Mouse (Mus musculus): Measurements from ENCODE around the gene Chrnb1. TPM values are rescaled to one million over a fixed set of nuclear protein-coding genes. Genes with fewer than 3 reads are reported as not detected.

The Chrnb1 gene
- polyA plus RNA-seq, 1 experiment from 2014 or later = 1.5 TPM

DNA sequence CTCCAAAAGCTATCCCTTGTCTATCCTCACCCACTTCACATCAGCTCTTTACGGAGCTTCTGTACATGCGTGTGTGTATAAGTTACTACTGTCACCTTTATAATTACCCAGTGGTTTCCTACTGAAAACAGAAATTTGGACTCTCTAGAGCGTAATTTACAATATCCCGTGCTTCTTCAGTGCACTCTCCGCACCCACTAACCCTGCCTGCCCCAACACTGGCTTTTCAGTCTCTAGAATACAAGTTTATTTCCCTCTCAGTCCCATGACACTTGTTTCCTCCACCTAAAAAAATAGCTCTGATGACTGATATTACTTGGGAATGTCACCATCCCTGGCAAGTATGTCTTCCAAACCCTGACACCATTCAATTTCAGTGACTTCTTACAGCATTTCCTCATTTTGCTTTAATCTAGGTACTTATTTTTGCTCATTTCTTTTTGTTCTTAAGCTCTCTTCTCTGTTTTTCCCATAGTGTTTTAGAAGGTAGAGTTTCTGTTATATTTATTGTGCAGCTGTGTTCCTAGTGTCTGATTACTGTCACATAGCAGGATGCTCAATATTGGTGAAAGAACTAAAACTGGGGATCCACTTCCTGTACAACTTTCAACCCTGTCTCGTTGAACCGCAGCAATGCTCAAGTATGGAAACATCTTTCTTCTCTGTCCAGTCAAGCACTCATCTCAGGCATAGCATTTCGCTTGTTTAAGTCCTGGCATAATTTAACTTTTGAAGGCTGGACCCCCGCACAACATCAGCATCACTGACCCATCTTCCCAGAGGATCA is 38.2 kb downstream of the Chrnb1 start:
- Histone ChIP-seq H3K9me3 (replicated peaks) (no peaks in the 10 kb centered on the region), H3K36me3 (ENCODE audit: poor library complexity, severe bottlenecking) (no peaks in the 10 kb centered on the region), H3K27ac (peak overlapping the region; percentile 97), H3K4me3 (peak overlapping the region; percentile 58), H3K4me1 (peaks cover 64% of the 10 kb centered on the region), H3K9ac (peak overlapping the region; percentile 87), H3K27me3 (no peaks in the 10 kb centered on the region), H3K4me2 (peak overlapping the region; percentile 71)
- no peak for ATAC-seq
- WGBS = 46% methylated on average over 9 of the region's 9 CpGs

DNA sequence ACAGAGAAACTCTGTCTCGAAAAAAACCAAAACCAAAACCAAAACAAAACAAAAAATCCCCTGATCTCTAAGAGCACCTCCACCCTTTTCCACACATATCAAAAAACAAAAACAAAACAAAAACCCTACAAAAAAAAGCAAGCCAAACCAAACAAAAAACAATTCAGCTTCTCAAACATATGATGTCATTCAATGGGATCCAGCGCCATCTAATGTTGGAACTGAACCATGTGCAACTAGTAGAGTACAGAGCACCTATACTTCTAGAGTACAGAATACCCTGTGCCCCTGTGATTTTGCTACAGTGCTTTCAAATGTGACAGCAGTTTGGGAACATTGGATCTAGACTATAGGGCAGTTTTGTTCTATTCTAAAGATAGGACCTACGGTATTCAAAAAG is 41.0 kb downstream of the Chrnb1 start:
- Histone ChIP-seq H3K36me3 (ENCODE audit: poor library complexity, severe bottlenecking) (no peaks in the 10 kb centered on the region), H3K4me3 (peak overlapping the region; percentile 13; the same call in 1 of the 2 replicates), H3K9me3 (replicated peaks) (no peaks in the 10 kb centered on the region), H3K4me1 (peaks cover 62% of the 10 kb centered on the region), H3K9ac (0 out of 2 replicates have a peak overlapping the region, but pooled peaks have one; percentile 26), H3K27ac (no peak overlapping the region), H3K4me2 (peak overlapping the region; percentile 71), H3K27me3 (no peaks in the 10 kb centered on the region)
- no peak for ATAC-seq
- 54% methylated on average over 3 of the region's 3 CpGs for WGBS

DNA sequence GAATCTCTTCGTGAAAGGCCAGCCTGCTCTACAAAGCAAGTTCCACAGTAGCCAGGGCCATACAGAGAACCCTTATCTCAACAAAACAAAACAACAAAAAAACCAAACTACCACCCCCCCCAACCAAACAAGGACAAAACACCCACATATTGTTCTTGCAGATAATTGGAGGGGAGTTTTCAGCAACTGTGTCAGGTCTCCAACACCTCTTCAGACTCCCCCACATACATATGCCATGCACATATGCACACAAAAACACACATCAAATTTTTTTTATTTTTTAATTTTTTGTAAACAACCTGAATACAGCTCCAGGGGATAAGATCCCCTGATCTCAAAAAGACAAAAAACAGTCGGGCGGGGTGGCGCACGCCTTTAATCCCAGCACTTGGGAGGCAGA is 41.5 kb downstream of the Chrnb1 start:
- Histone ChIP-seq H3K9me3 (replicated peaks) (no peaks in the 10 kb centered on the region), H3K27ac (no peak overlapping the region), H3K4me1 (peaks cover 59% of the 10 kb centered on the region), H3K9ac (no peak overlapping the region), H3K4me2 (peak overlapping the region; percentile 71), H3K4me3 (no peak overlapping the region), H3K36me3 (ENCODE audit: poor library complexity, severe bottlenecking) (no peaks in the 10 kb centered on the region), H3K27me3 (no peaks in the 10 kb centered on the region)
- WGBS = 87% methylated on average over 5 of the region's 5 CpGs
- no peak for ATAC-seq

DNA sequence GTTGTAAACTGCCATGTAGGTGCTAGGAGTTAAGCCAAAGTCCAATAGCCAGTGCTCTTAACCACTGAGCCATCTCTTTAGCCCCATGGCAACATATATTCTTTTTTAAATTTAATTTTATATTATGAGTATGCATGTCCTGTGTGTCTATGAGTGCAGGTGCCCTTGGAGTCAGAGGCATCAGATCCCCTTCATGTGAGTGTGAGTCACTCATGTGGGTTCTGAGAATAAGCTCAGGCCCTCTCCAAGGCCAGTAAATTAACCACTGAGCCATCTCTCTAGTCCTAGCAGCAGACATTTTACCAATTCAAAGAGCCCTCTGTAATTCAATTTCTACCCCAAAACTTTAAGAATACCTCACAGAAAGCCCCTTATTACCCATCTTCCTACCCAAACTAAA is 43.1 kb downstream of the Chrnb1 start:
- Histone ChIP-seq H3K9me3 (replicated peaks) (no peaks in the 10 kb centered on the region), H3K36me3 (ENCODE audit: poor library complexity, severe bottlenecking) (peaks cover 5% of the 10 kb centered on the region; the same call in 1 of the 2 replicates), H3K27me3 (no peaks in the 10 kb centered on the region), H3K27ac (no peak overlapping the region), H3K9ac (0 out of 2 replicates have a peak overlapping the region, but pooled peaks have one; percentile 10), H3K4me2 (peak overlapping the region; percentile 7; the same call in 1 of the 2 replicates), H3K4me3 (no peak overlapping the region), H3K4me1 (peaks cover 59% of the 10 kb centered on the region)
- no peak for ATAC-seq

DNA sequence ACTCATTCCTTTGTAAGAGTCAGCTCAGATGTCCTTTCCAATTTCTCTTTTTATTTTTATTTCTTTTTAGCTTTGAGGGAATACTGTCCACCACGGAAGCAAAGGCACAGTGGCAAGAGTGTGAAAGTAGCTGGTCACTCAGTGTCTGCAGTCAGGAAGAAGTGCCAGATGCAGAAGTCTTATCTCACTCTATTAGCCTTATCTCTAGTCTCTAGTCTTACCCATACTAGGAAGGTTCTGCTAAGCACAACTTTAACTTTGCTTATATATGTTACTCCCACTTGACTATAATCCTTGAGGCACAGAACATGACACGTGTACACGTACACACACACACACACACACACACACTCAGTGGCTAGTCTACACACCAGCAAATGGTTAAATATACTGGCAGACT is 44.1 kb downstream of the Chrnb1 start:
- H3K27ac ChIP-seq = no peak overlapping the region
- no peaks in the 10 kb centered on the region for H3K27me3 ChIP-seq
- peaks cover 14% of the 10 kb centered on the region for H3K36me3 ChIP-seq (ENCODE audit: poor library complexity, severe bottlenecking)
- no peaks in the 10 kb centered on the region for H3K9me3 ChIP-seq (replicated peaks)
- ATAC-seq = no peak
- WGBS = 88% methylated on average over 3 of the region's 3 CpGs
- no peak overlapping the region for H3K4me3 ChIP-seq
- H3K9ac ChIP-seq = no peak overlapping the region
- no peak overlapping the region for H3K4me2 ChIP-seq
- H3K4me1 ChIP-seq = peaks cover 48% of the 10 kb centered on the region

Other genes starting within 250 kb of the Chrnb1 start
- 1.7 and 2.0 TPM in 2 replicates for gene Dnah2, start 246.8 kb downstream of the Chrnb1 start, polyA plus RNA-seq (2015; fragmentation: Nextera tagmentation; extraction: Ambion mirVana)
- gene Efnb3, start 235.7 kb downstream of the Chrnb1 start, polyA plus RNA-seq (2015; fragmentation: Nextera tagmentation; extraction: Ambion mirVana) = 63.1 and 72.0 TPM in 2 replicates
- 32.0 and 35.1 TPM in 2 replicates for gene Wrap53, start 215.7 kb downstream of the Chrnb1 start, polyA plus RNA-seq (2015; fragmentation: Nextera tagmentation; extraction: Ambion mirVana)
- gene Trp53, start 215.6 kb downstream of the Chrnb1 start, polyA plus RNA-seq (2015; fragmentation: Nextera tagmentation; extraction: Ambion mirVana) = 119 and 129 TPM in 2 replicates
- 12.7 and 14.0 TPM in 2 replicates for gene Atp1b2, start 190.0 kb downstream of the Chrnb1 start, polyA plus RNA-seq (2015; fragmentation: Nextera tagmentation; extraction: Ambion mirVana)
- not detected in 2 replicates for gene Shbg, start 178.0 kb downstream of the Chrnb1 start, polyA plus RNA-seq (2015; fragmentation: Nextera tagmentation; extraction: Ambion mirVana)
- gene Sat2, start 173.9 kb downstream of the Chrnb1 start, polyA plus RNA-seq (2015; fragmentation: Nextera tagmentation; extraction: Ambion mirVana) = 20.6 and 22.7 TPM in 2 replicates
- gene Fxr2, start 163.0 kb downstream of the Chrnb1 start, polyA plus RNA-seq (2015; fragmentation: Nextera tagmentation; extraction: Ambion mirVana) = 38.7 and 42.2 TPM in 2 replicates
- gene Sox15, start 140.6 kb downstream of the Chrnb1 start, polyA plus RNA-seq (2015; fragmentation: Nextera tagmentation; extraction: Ambion mirVana) = not detected in 2 replicates
- gene Mpdu1, start 133.3 kb downstream of the Chrnb1 start, polyA plus RNA-seq (2015; fragmentation: Nextera tagmentation; extraction: Ambion mirVana) = 89.4 and 95.2 TPM in 2 replicates
- 4.4 and 5.2 TPM in 2 replicates for gene Cd68, start 129.8 kb downstream of the Chrnb1 start, polyA plus RNA-seq (2015; fragmentation: Nextera tagmentation; extraction: Ambion mirVana)
- gene Eif4a1, start 123.5 kb downstream of the Chrnb1 start, polyA plus RNA-seq (2015; fragmentation: Nextera tagmentation; extraction: Ambion mirVana) = 654 and 701 TPM in 2 replicates
- gene Senp3, start 113.9 kb downstream of the Chrnb1 start, polyA plus RNA-seq (2015; fragmentation: Nextera tagmentation; extraction: Ambion mirVana) = 93.7 and 99.6 TPM in 2 replicates
- gene Tnfsf13, start 110.2 kb downstream of the Chrnb1 start, polyA plus RNA-seq (2015; fragmentation: Nextera tagmentation; extraction: Ambion mirVana) = 0.15 and 0.43 TPM in 2 replicates
- 1.00 and 1.1 TPM in 2 replicates for gene Tnfsf12, start 100.1 kb downstream of the Chrnb1 start, polyA plus RNA-seq (2015; fragmentation: Nextera tagmentation; extraction: Ambion mirVana)
- 0.45 and 0.87 TPM in 2 replicates for gene Tnfsfm13, start 99.8 kb downstream of the Chrnb1 start, polyA plus RNA-seq (2015; fragmentation: Nextera tagmentation; extraction: Ambion mirVana)
- gene Polr2a, start 37.3 kb downstream of the Chrnb1 start, polyA plus RNA-seq (2015; fragmentation: Nextera tagmentation; extraction: Ambion mirVana) = 23.2 and 24.1 TPM in 2 replicates
- gene Slc35g3, start 34.0 kb downstream of the Chrnb1 start, polyA plus RNA-seq (2015; fragmentation: Nextera tagmentation; extraction: Ambion mirVana) = 0.26 and 0.58 TPM in 2 replicates
- gene Zbtb4, start 30.0 kb downstream of the Chrnb1 start, polyA plus RNA-seq (2015; fragmentation: Nextera tagmentation; extraction: Ambion mirVana) = 1.6 and 1.8 TPM in 2 replicates
- 3.3 and 3.8 TPM in 2 replicates for gene Fgf11, start 5.9 kb upstream of the Chrnb1 start, polyA plus RNA-seq (2015; fragmentation: Nextera tagmentation; extraction: Ambion mirVana)
- 0.39 and 1.00 TPM in 2 replicates for gene Tmem102, start 9.7 kb upstream of the Chrnb1 start, polyA plus RNA-seq (2015; fragmentation: Nextera tagmentation; extraction: Ambion mirVana)
- gene Gm39566, start 19.4 kb upstream of the Chrnb1 start, polyA plus RNA-seq (2015; fragmentation: Nextera tagmentation; extraction: Ambion mirVana) = not detected in 2 replicates
- gene Spem2, start 22.5 kb upstream of the Chrnb1 start, polyA plus RNA-seq (2015; fragmentation: Nextera tagmentation; extraction: Ambion mirVana) = not detected in 2 replicates
- 0.37 and 0.52 TPM in 2 replicates for gene Spem1, start 26.2 kb upstream of the Chrnb1 start, polyA plus RNA-seq (2015; fragmentation: Nextera tagmentation; extraction: Ambion mirVana)
- 16.6 and 17.0 TPM in 2 replicates for gene Nlgn2, start 41.8 kb upstream of the Chrnb1 start, polyA plus RNA-seq (2015; fragmentation: Nextera tagmentation; extraction: Ambion mirVana)
- gene Tmem256, start 42.6 kb upstream of the Chrnb1 start, polyA plus RNA-seq (2015; fragmentation: Nextera tagmentation; extraction: Ambion mirVana) = 340 and 360 TPM in 2 replicates
- 44.1 and 45.4 TPM in 2 replicates for gene Plscr3, start 50.4 kb upstream of the Chrnb1 start, polyA plus RNA-seq (2015; fragmentation: Nextera tagmentation; extraction: Ambion mirVana)
- gene Tnk1, start 62.8 kb upstream of the Chrnb1 start, polyA plus RNA-seq (2015; fragmentation: Nextera tagmentation; extraction: Ambion mirVana) = 0.09 and 0.20 TPM in 2 replicates
- gene Tmem95, start 82.1 kb upstream of the Chrnb1 start, polyA plus RNA-seq (2015; fragmentation: Nextera tagmentation; extraction: Ambion mirVana) = not detected in 2 replicates
- gene Kctd11, start 85.5 kb upstream of the Chrnb1 start, polyA plus RNA-seq (2015; fragmentation: Nextera tagmentation; extraction: Ambion mirVana) = 1.3 and 1.4 TPM in 2 replicates
- gene Acap1, start 99.6 kb upstream of the Chrnb1 start, polyA plus RNA-seq (2015; fragmentation: Nextera tagmentation; extraction: Ambion mirVana) = 0.28 and 0.34 TPM in 2 replicates
- gene 2810408A11Rik, start 105.0 kb upstream of the Chrnb1 start, polyA plus RNA-seq (2015; fragmentation: Nextera tagmentation; extraction: Ambion mirVana) = 19.1 and 20.3 TPM in 2 replicates
- gene Neurl4, start 105.1 kb upstream of the Chrnb1 start, polyA plus RNA-seq (2015; fragmentation: Nextera tagmentation; extraction: Ambion mirVana) = 15.5 and 20.2 TPM in 2 replicates
- 90.1 and 93.2 TPM in 2 replicates for gene Gps2, start 117.9 kb upstream of the Chrnb1 start, polyA plus RNA-seq (2015; fragmentation: Nextera tagmentation; extraction: Ambion mirVana)
- gene Eif5a, start 126.0 kb upstream of the Chrnb1 start, polyA plus RNA-seq (2015; fragmentation: Nextera tagmentation; extraction: Ambion mirVana) = 1,467 and 1,510 TPM in 2 replicates
- 4.5 and 6.0 TPM in 2 replicates for gene Ybx2, start 139.9 kb upstream of the Chrnb1 start, polyA plus RNA-seq (2015; fragmentation: Nextera tagmentation; extraction: Ambion mirVana)
- gene Slc2a4, start 152.2 kb upstream of the Chrnb1 start, polyA plus RNA-seq (2015; fragmentation: Nextera tagmentation; extraction: Ambion mirVana) = 9.3 and 12.6 TPM in 2 replicates
- 0.59 and 1.4 TPM in 2 replicates for gene Cldn7, start 168.8 kb upstream of the Chrnb1 start, polyA plus RNA-seq (2015; fragmentation: Nextera tagmentation; extraction: Ambion mirVana)
- gene Ctdnep1, start 185.2 kb upstream of the Chrnb1 start, polyA plus RNA-seq (2015; fragmentation: Nextera tagmentation; extraction: Ambion mirVana) = 21.1 and 24.3 TPM in 2 replicates
- 157 and 164 TPM in 2 replicates for gene Elp5, start 186.6 kb upstream of the Chrnb1 start, polyA plus RNA-seq (2015; fragmentation: Nextera tagmentation; extraction: Ambion mirVana)
- 598 and 670 TPM in 2 replicates for gene Gabarap, start 195.2 kb upstream of the Chrnb1 start, polyA plus RNA-seq (2015; fragmentation: Nextera tagmentation; extraction: Ambion mirVana)
- gene Phf23, start 199.8 kb upstream of the Chrnb1 start, polyA plus RNA-seq (2015; fragmentation: Nextera tagmentation; extraction: Ambion mirVana) = 78.5 and 79.9 TPM in 2 replicates
- 31.8 and 35.4 TPM in 2 replicates for gene Dvl2, start 204.7 kb upstream of the Chrnb1 start, polyA plus RNA-seq (2015; fragmentation: Nextera tagmentation; extraction: Ambion mirVana)
- 48.7 and 51.3 TPM in 2 replicates for gene Acadvl, start 219.5 kb upstream of the Chrnb1 start, polyA plus RNA-seq (2015; fragmentation: Nextera tagmentation; extraction: Ambion mirVana)
- 26.2 and 31.1 TPM in 2 replicates for gene Dlg4, start 221.0 kb upstream of the Chrnb1 start, polyA plus RNA-seq (2015; fragmentation: Nextera tagmentation; extraction: Ambion mirVana)